Mouse (Mus musculus) bone marrow macrophage, adult 2 months (primary cell): ENCODE results near the gene Heg1.

Source experiments
- CTCF ChIP-seq: IDR thresholded peaks from 2 replicates; pipeline ENCODE4 v1.5.1; 2012; ENCODE audit warnings: low read depth, mild to moderate bottlenecking, low read length, moderate library complexity
- POLR2A ChIP-seq: IDR thresholded peaks from 2 replicates; pipeline ENCODE4 v1.6.1; 2012; ENCODE audit warnings: mild to moderate bottlenecking, low read depth, low read length, borderline replicate concordance

- no peak for TF ChIP-seq CTCF
- TF ChIP-seq POLR2A = no peak
These were observed 48.8 kb downstream of the Heg1 start for GRCm38 (mm10) chr16:33732846-33733580.
